Mouse (Mus musculus): ENCODE results near the gene Gm49450.

DNA sequence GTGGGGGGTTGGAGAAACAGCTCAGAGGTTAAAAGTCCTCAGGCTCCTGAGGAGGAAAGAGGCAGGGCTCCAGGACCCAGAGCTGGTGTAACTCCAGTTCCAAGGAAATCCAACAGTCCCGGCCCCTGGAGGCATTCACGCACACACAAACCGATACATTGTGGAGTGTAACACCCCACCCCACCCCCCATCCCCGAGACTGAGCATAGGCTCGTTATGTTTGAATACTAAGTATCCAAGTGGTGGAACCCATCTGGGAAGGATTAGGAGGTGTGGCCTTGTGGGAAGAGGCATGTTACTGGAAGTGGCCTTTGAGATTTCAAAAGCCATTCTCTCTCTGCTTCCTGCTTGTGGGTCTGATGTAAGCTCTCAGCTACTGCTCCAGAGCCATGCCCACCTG, 31.8 kb downstream of the Gm49450 start:
- no peak for TF ChIP-seq CTCF (IDR thresholded peaks at IDR 0.05; ENCODE audit: low read depth, low read length)
- no peak for TF ChIP-seq POLR2A (IDR thresholded peaks at IDR 0.05; ENCODE audit: borderline replicate concordance, low read depth, low read length)
